Mouse (Mus musculus) CD4-positive, CD25-positive, alpha-beta regulatory T cell (primary cell): Measurements from ENCODE around the gene Foxq1. TPM values are rescaled to one million over a fixed set of nuclear protein-coding genes. Genes with fewer than 3 reads are reported as not detected.

Experiments
- polyA plus RNA-seq: library from polyadenylated mRNA; unstranded; fragments of 100-300 nt; shearing (Covaris generic); gene quantifications from one replicate; pipeline ENCODE4 v1.2.1, GENCODE M21; 2017

The Foxq1 gene
- not detected for polyA plus RNA-seq

GRCm38 (mm10) chr13:31555834-31556233, at the start of gene Foxq1:
Foxq1 (plus strand) TSS chr13:31556134.

GRCm38 (mm10) chr13:31558521-31559418, 2.8 kb downstream of the Foxq1 start, which contains the start of gene A530084C06Rik:
A530084C06Rik (minus strand) TSS chr13:31559333.

Other genes starting within 250 kb of the Foxq1 start
- gene A530084C06Rik, start 3.2 kb downstream of the Foxq1 start, polyA plus RNA-seq: not detected
- not detected for gene Foxf2, start 69.7 kb downstream of the Foxq1 start, polyA plus RNA-seq